Mouse (Mus musculus) stomach, postnatal 0 days (tissue): ENCODE results near the gene Asz1. TPM values are rescaled to one million over a fixed set of nuclear protein-coding genes. Genes with fewer than 3 reads are reported as not detected.

ENCODE experiments used
- ATAC-seq: fragments of 200-750 bp; cut with Nextera tagmentation; 2 replicates; pipeline ENCODE4 v1.8.0; 2017; ENCODE audit not compliant: low FRiP score, low TSS enrichment
- DNase-seq: peaks from one replicate; pipeline ENCODE4 v3.0.0-alpha.2; 2016; ENCODE audit warnings: low spot score
- H3K27ac ChIP-seq: fragments of 300-500 bp; sonication (generic); replicated peaks from 2 replicates; pipeline ENCODE4 v1.5.1; 2014; ENCODE audit warnings: mild to moderate bottlenecking, control low read depth
- H3K27me3 ChIP-seq: fragments of 300-500 bp; sonication (generic); 2 replicates; pipeline ENCODE4 v1.6.1; 2014; ENCODE audit warnings: low read length; ENCODE audit not compliant: control insufficient read depth, insufficient read depth
- H3K36me3 ChIP-seq: fragments of 300-500 bp; sonication (generic); 2 replicates; pipeline ENCODE4 v1.6.1; 2014; ENCODE audit warnings: low read length, mixed read lengths; ENCODE audit not compliant: control insufficient read depth, insufficient read depth
- H3K4me1 ChIP-seq: fragments of 300-500 bp; sonication (generic); replicated peaks from 2 replicates; pipeline ENCODE4 v1.6.1; 2014; ENCODE audit warnings: antibody characterized with exemption; ENCODE audit not compliant: control insufficient read depth, insufficient read depth
- H3K4me2 ChIP-seq: fragments of 300-500 bp; sonication (generic); replicated peaks from 2 replicates; pipeline ENCODE4 v1.6.1; 2014; ENCODE audit warnings: low read depth, mild to moderate bottlenecking, control low read depth, moderate library complexity
- H3K4me3 ChIP-seq: fragments of 300-500 bp; sonication (generic); 2 replicates; pipeline ENCODE4 v1.5.1; 2014; ENCODE audit warnings: low read depth, low read length, control low read depth
- H3K9ac ChIP-seq: fragments of 300-500 bp; sonication (generic); 2 replicates; pipeline ENCODE4 v1.6.1; 2014; ENCODE audit warnings: mild to moderate bottlenecking, low read length, control low read depth, mixed read lengths
- H3K9me3 ChIP-seq: fragments of 300-500 bp; sonication (generic); 2 replicates; pipeline ENCODE4 v1.6.1; 2016; ENCODE audit warnings: low read length; ENCODE audit not compliant: control insufficient read depth
- CTCF ChIP-seq: IDR thresholded peaks from 2 replicates; pipeline ENCODE4 v1.5.1; 2016; ENCODE audit warnings: antibody characterized with exemption, low read depth, mild to moderate bottlenecking, moderate library complexity
- EP300 ChIP-seq: optimal IDR thresholded peaks from 2 replicates; pipeline ENCODE3; 2016; ENCODE audit warnings: antibody characterized with exemption
- WGBS: fragments of 180-500 bp; shearing (Covaris S2); extraction: QIAGEN DNeasy Blood & Tissue Kit; methylation state at CpG from one replicate; pipeline ENCODE4 v1.1.7; 2014; 5-methylcytosine and 5-hydroxymethylcytosine counted together
- polyA plus RNA-seq: library from polyadenylated mRNA; unstranded; fragments of >200 nt; fragmentation: Nextera tagmentation; extraction: Ambion mirVana; gene quantifications from 2 replicates; pipeline ENCODE4 v1.2.1, GENCODE M21; 2015

The Asz1 gene
- polyA plus RNA-seq, 1 experiment from 2014 or later, result not detected

GRCm38 (mm10) chr6:18089098-18089497 lies 19.8 kb downstream of the Asz1 start:
- no peak for ATAC-seq
- Histone ChIP-seq H3K4me1 (no peaks in the 10 kb centered on the region), H3K9me3 (no peaks in the 10 kb centered on the region), H3K27me3 (no peaks in the 10 kb centered on the region), H3K27ac (no peak overlapping the region), H3K4me2 (no peak overlapping the region), H3K9ac (no peak overlapping the region), H3K36me3 (no peaks in the 10 kb centered on the region), H3K4me3 (no peak overlapping the region)
- no peak for DNase-seq
- TF ChIP-seq CTCF, result no peak
- WGBS, result 66% methylated on average over 5 of the region's 5 CpGs

GRCm38 (mm10) chr6:18087160-18087804 lies 21.6 kb downstream of the Asz1 start:
- no peaks in the 10 kb centered on the region for H3K4me1 ChIP-seq
- no peaks in the 10 kb centered on the region for H3K9me3 ChIP-seq
- TF ChIP-seq CTCF (peak; percentile 75), EP300 (no peak)
- no peak overlapping the region for H3K27ac ChIP-seq
- no peak overlapping the region for H3K4me3 ChIP-seq
- H3K4me2 ChIP-seq, result no peak overlapping the region
- H3K9ac ChIP-seq, result no peak overlapping the region
- H3K27me3 ChIP-seq, result no peaks in the 10 kb centered on the region
- WGBS, result 56% methylated on average over 5 of the region's 5 CpGs
- ATAC-seq (no peak), DNase-seq (no peak)
- H3K36me3 ChIP-seq, result no peaks in the 10 kb centered on the region

- ATAC-seq (no peak), DNase-seq (no peak)
- no peak overlapping the region for H3K27ac ChIP-seq
Measured at GRCm38 (mm10) chr6:18078615-18079014, 30.2 kb downstream of the Asz1 start.

GRCm38 (mm10) chr6:18076986-18077385 lies 31.9 kb downstream of the Asz1 start:
- no peak for ATAC-seq
- Histone ChIP-seq H3K27ac (no peak overlapping the region), H3K27me3 (no peaks in the 10 kb centered on the region), H3K4me1 (no peaks in the 10 kb centered on the region), H3K4me3 (no peak overlapping the region), H3K4me2 (no peak overlapping the region), H3K9ac (no peak overlapping the region), H3K36me3 (no peaks in the 10 kb centered on the region), H3K9me3 (no peaks in the 10 kb centered on the region)
- no peak for DNase-seq
- TF ChIP-seq EP300, result no peak
- no peak for TF ChIP-seq CTCF
- 75% methylated on average over 7 of the region's 7 CpGs for WGBS

More at GRCm38 (mm10) chr6:18078615-18079014, 30.2 kb downstream of the Asz1 start:
- no peaks in the 10 kb centered on the region for H3K36me3 ChIP-seq
- no peak overlapping the region for H3K4me3 ChIP-seq
- WGBS, result 20% methylated on average over 1 of the region's 1 CpGs
- H3K4me2 ChIP-seq, result no peak overlapping the region
- TF ChIP-seq EP300, result no peak
- peak; percentile 87 for TF ChIP-seq CTCF
- no peaks in the 10 kb centered on the region for H3K9me3 ChIP-seq
- H3K9ac ChIP-seq, result no peak overlapping the region
- no peaks in the 10 kb centered on the region for H3K4me1 ChIP-seq
- no peaks in the 10 kb centered on the region for H3K27me3 ChIP-seq

GRCm38 (mm10) chr6:18076577-18076976 lies 32.3 kb downstream of the Asz1 start:
- no peak for DNase-seq
- Histone ChIP-seq H3K36me3 (no peaks in the 10 kb centered on the region), H3K9me3 (no peaks in the 10 kb centered on the region), H3K27me3 (no peaks in the 10 kb centered on the region), H3K27ac (no peak overlapping the region), H3K4me1 (no peaks in the 10 kb centered on the region), H3K9ac (no peak overlapping the region), H3K4me3 (no peak overlapping the region), H3K4me2 (no peak overlapping the region)
- no peak for ATAC-seq
- 13% methylated on average over 5 of the region's 5 CpGs for WGBS
- no peak for TF ChIP-seq EP300
- no peak for TF ChIP-seq CTCF

GRCm38 (mm10) chr6:18057899-18058298 lies 51.0 kb downstream of the Asz1 start:
- Histone ChIP-seq H3K9ac (no peak overlapping the region), H3K4me3 (no peak overlapping the region), H3K4me2 (no peak overlapping the region), H3K27me3 (no peaks in the 10 kb centered on the region), H3K9me3 (no peaks in the 10 kb centered on the region), H3K4me1 (no peaks in the 10 kb centered on the region), H3K36me3 (no peaks in the 10 kb centered on the region), H3K27ac (no peak overlapping the region)
- no peak for TF ChIP-seq EP300
- no peak for TF ChIP-seq CTCF
- no peak for ATAC-seq
- no peak for DNase-seq
- 87% methylated on average over 4 of the region's 4 CpGs for WGBS
